In genomic region chr9:99662406-99662805, GRCm38 (mm10) we compare ENCODE assay signal across 8 mouse cellular contexts. TPM values are rescaled to one million over a fixed set of nuclear protein-coding genes. Genes with fewer than 3 reads are reported as not detected.
DNase-seq lines count a peak whose midpoint lies in the region; ATAC-seq and TF ChIP-seq lines count a peak whose summit lies in the region.

No protein-coding gene starts in this region.

- H3K9me3 ChIP-seq in hindbrain, embryonic 10.5 days, result no peaks in the 10 kb centered on the region
- H3K9me3 ChIP-seq in hindbrain, embryonic 12.5 days (replicated peaks), result no peaks in the 10 kb centered on the region
- H3K9me3 ChIP-seq in hindbrain, embryonic 16.5 days (ENCODE audit: control insufficient read depth, low read length), result no peaks in the 10 kb centered on the region
- no peaks in the 10 kb centered on the region for H3K9me3 ChIP-seq in midbrain, embryonic 13.5 days

- peaks cover 83% of the 10 kb centered on the region for H3K36me3 ChIP-seq in hindbrain, embryonic 10.5 days
- peaks cover 30% of the 10 kb centered on the region for H3K36me3 ChIP-seq in hindbrain, embryonic 12.5 days
- H3K36me3 ChIP-seq in hindbrain, embryonic 16.5 days (ENCODE audit: control insufficient read depth, insufficient read depth, low read length), result no peaks in the 10 kb centered on the region
- peaks cover 20% of the 10 kb centered on the region for H3K36me3 ChIP-seq in midbrain, embryonic 13.5 days

- H3K27ac ChIP-seq in hindbrain, embryonic 10.5 days, result no peak overlapping the region
- no peak overlapping the region for H3K27ac ChIP-seq in hindbrain, embryonic 12.5 days
- H3K27ac ChIP-seq in hindbrain, embryonic 16.5 days (ENCODE audit: low read depth, low read length), result no peak overlapping the region
- no peak overlapping the region for H3K27ac ChIP-seq in left cerebral cortex, adult 2 months
- no peak overlapping the region for H3K27ac ChIP-seq in midbrain, embryonic 13.5 days

- whole genome bisulfite sequencing in hindbrain, embryonic 10.5 days, result 36% methylated on average over 7 of the region's 7 CpGs
- 25% methylated on average over 7 of the region's 7 CpGs for WGBS in hindbrain, embryonic 12.5 days
- WGBS in hindbrain, embryonic 16.5 days, result 28% methylated on average over 7 of the region's 7 CpGs
- 24% methylated on average over 7 of the region's 7 CpGs for WGBS in midbrain, embryonic 13.5 days

- no peak for ATAC-seq in hindbrain, embryonic 12.5 days (ENCODE audit: low FRiP score)
- peak; percentile 68 for ATAC-seq in frontal cortex, adult (ENCODE audit: low TSS enrichment)
- peak; percentile 48 for ATAC-seq in hindbrain, embryonic 16.5 days
- peak; percentile 46 for ATAC-seq in midbrain, embryonic 13.5 days

- H3K4me1 ChIP-seq in hindbrain, embryonic 10.5 days (replicated peaks), result no peaks in the 10 kb centered on the region
- 0 out of 2 replicates have a peak, but pooled peaks cover 4% of the 10 kb centered on the region for H3K4me1 ChIP-seq in hindbrain, embryonic 12.5 days
- no peaks in the 10 kb centered on the region for H3K4me1 ChIP-seq in hindbrain, embryonic 16.5 days (ENCODE audit: control insufficient read depth, insufficient read depth, low read depth, low read length)
- H3K4me1 ChIP-seq in midbrain, embryonic 13.5 days (replicated peaks), result 0 out of 2 replicates have a peak, but pooled peaks cover 2% of the 10 kb centered on the region

- DNase-seq in hindbrain, embryonic 10.5 days (ENCODE audit: low spot score), result peak; percentile 77
- DNase-seq in cerebellum, adult 18-20 months, result peak; percentile 58 to 70
- DNase-seq in left cerebral cortex, adult 2 months (ENCODE audit: extremely low spot score in 1 of 2, low spot score in 2 of 2), result peak; percentile 59 to 63
- DNase-seq in spleen, postnatal 4 days (ENCODE audit: low spot score in 2 of 2), result peak; percentile 29 to 76

- intact Hi-C loops in left cerebral cortex, adult 2 months (cut with DNase I), result loop anchor here (1.0 to 10.0 kb wide), 2 partner anchors 75 to 208 kb away; partner anchors contain the start of gene Nme9

- no peaks in the 10 kb centered on the region for H3K27me3 ChIP-seq in hindbrain, embryonic 10.5 days (ENCODE audit: insufficient read depth, poor library complexity, severe bottlenecking)
- no peaks in the 10 kb centered on the region for H3K27me3 ChIP-seq in hindbrain, embryonic 12.5 days
- H3K27me3 ChIP-seq in hindbrain, embryonic 16.5 days (replicated peaks; ENCODE audit: control insufficient read depth, insufficient read depth, low read length), result no peaks in the 10 kb centered on the region
- H3K27me3 ChIP-seq in midbrain, embryonic 13.5 days, result no peaks in the 10 kb centered on the region

- H3K4me2 ChIP-seq in hindbrain, embryonic 12.5 days (replicated peaks), result no peak overlapping the region
- peak overlapping the region; percentile 3; the same call in 1 of the 2 replicates for H3K4me2 ChIP-seq in hindbrain, embryonic 16.5 days (ENCODE audit: low read length)
- H3K4me2 ChIP-seq in midbrain, embryonic 13.5 days (replicated peaks), result no peak overlapping the region

- no peak overlapping the region for H3K4me3 ChIP-seq in hindbrain, embryonic 10.5 days
- H3K4me3 ChIP-seq in hindbrain, embryonic 12.5 days, result no peak overlapping the region
- H3K4me3 ChIP-seq in hindbrain, embryonic 16.5 days (ENCODE audit: low read length), result no peak overlapping the region
- H3K4me3 ChIP-seq in left cerebral cortex, adult 2 months, result no peak overlapping the region
- no peak overlapping the region for H3K4me3 ChIP-seq in midbrain, embryonic 13.5 days (replicated peaks)

- TF ChIP-seq CTCF in left cerebral cortex, adult 2 months (IDR thresholded peaks at IDR 0.05), result peak; percentile 95

- H3K9ac ChIP-seq in hindbrain, embryonic 12.5 days, result no peak overlapping the region
- no peak overlapping the region for H3K9ac ChIP-seq in hindbrain, embryonic 16.5 days (ENCODE audit: low read depth, low read length)
- H3K9ac ChIP-seq in midbrain, embryonic 13.5 days (replicated peaks), result no peak overlapping the region

RNA-seq across cellular contexts. Expression of gene Dzip1l, which starts 33.1 kb away (rescaled TPM):
- polyA plus RNA-seq in hindbrain, embryonic 10.5 days (2016; fragmentation: Nextera tagmentation; extraction: Ambion mirVana), result 26.8 and 26.9 TPM in 2 replicates
- polyA plus RNA-seq in hindbrain, embryonic 12.5 days (2016; fragmentation: Nextera tagmentation; extraction: Ambion mirVana), result 16.9 and 18.6 TPM in 2 replicates
- polyA plus RNA-seq in hindbrain, embryonic 16.5 days (2015; fragmentation: Nextera tagmentation; extraction: Ambion mirVana), result 10.0 and 10.2 TPM in 2 replicates
- 10 to 100 TPM; 32.4 to 33.8 TPM for total RNA-seq in left cerebral cortex, adult 2 months (2021)
- 11.1 and 12.8 TPM in 2 replicates for polyA plus RNA-seq in midbrain, embryonic 13.5 days (2015; fragmentation: Nextera tagmentation; extraction: Ambion mirVana)

RNA-seq across cellular contexts. Expression of gene A4gnt, which starts 50.1 kb away (rescaled TPM):
- polyA plus RNA-seq in hindbrain, embryonic 10.5 days (2016; fragmentation: Nextera tagmentation; extraction: Ambion mirVana), result not detected in 2 replicates
- not detected in 2 replicates for polyA plus RNA-seq in hindbrain, embryonic 12.5 days (2016; fragmentation: Nextera tagmentation; extraction: Ambion mirVana)
- polyA plus RNA-seq in hindbrain, embryonic 16.5 days (2015; fragmentation: Nextera tagmentation; extraction: Ambion mirVana), result not detected in 2 replicates
- under 1 TPM in 1 of 2 experiments, not detected in 1; 0.21 TPM for total RNA-seq in left cerebral cortex, adult 2 months (2021)
- polyA plus RNA-seq in midbrain, embryonic 13.5 days (2015; fragmentation: Nextera tagmentation; extraction: Ambion mirVana), result not detected in 2 replicates

RNA-seq across cellular contexts. Expression of gene Cldn18, which starts 54.7 kb away (rescaled TPM):
- not detected in 2 replicates for polyA plus RNA-seq in hindbrain, embryonic 10.5 days (2016; fragmentation: Nextera tagmentation; extraction: Ambion mirVana)
- polyA plus RNA-seq in hindbrain, embryonic 12.5 days (2016; fragmentation: Nextera tagmentation; extraction: Ambion mirVana), result not detected in 2 replicates
- polyA plus RNA-seq in hindbrain, embryonic 16.5 days (2015; fragmentation: Nextera tagmentation; extraction: Ambion mirVana), result not detected in 2 replicates
- not detected for total RNA-seq in left cerebral cortex, adult 2 months (2021)
- 0.12 TPM in 1 of 2 replicates, not detected in the other for polyA plus RNA-seq in midbrain, embryonic 13.5 days (2015; fragmentation: Nextera tagmentation; extraction: Ambion mirVana)
